Mouse (Mus musculus): ENCODE measurements around the gene Fhl3. TPM values are rescaled to one million over a fixed set of nuclear protein-coding genes. Genes with fewer than 3 reads are reported as not detected.
A peak's percentile ranks its signal among the peaks of the same experiment; 100 is the strongest.

Gene Fhl3
- polyA plus RNA-seq, 1 experiment from 2014 or later: 5.2 TPM

GRCm38 (mm10) chr4:124659251-124660217 lies 41.0 kb upstream of the Fhl3 start:
- WGBS: 3% methylated on average over 66 of the region's 68 CpGs
- Histone ChIP-seq H3K9ac (replicated peaks; ENCODE audit: low read depth) (no peak overlapping the region), H3K27ac (ENCODE audit: low read length) (no peak overlapping the region), H3K4me1 (ENCODE audit: insufficient read depth, low read depth, low read length) (peaks cover 4% of the 10 kb centered on the region; the same call in 1 of the 2 replicates), H3K4me3 (ENCODE audit: low read depth, low read length) (peak overlapping the region; percentile 16; the same call in 1 of the 2 replicates), H3K27me3 (replicated peaks; ENCODE audit: insufficient read depth, low read length) (peaks cover 86% of the 10 kb centered on the region), H3K4me2 (replicated peaks; ENCODE audit: low read depth, low read length) (peak overlapping the region; percentile 14; the same call in 1 of the 2 replicates), H3K9me3 (ENCODE audit: low read length) (no peaks in the 10 kb centered on the region), H3K36me3 (ENCODE audit: insufficient read depth, low read length) (no peaks in the 10 kb centered on the region)
- ATAC-seq (no peak), DNase-seq (ENCODE audit: low spot score) (no peak)
- no peak for TF ChIP-seq CTCF (IDR thresholded peaks at IDR 0.05)
- no peak for TF ChIP-seq EP300 (IDR thresholded peaks at IDR 0.05)

GRCm38 (mm10) chr4:124660603-124661002 lies 39.9 kb upstream of the Fhl3 start:
- Histone ChIP-seq H3K4me1 (ENCODE audit: insufficient read depth, low read depth, low read length) (peaks cover 4% of the 10 kb centered on the region; the same call in 1 of the 2 replicates), H3K9ac (replicated peaks; ENCODE audit: low read depth) (no peak overlapping the region), H3K4me2 (replicated peaks; ENCODE audit: low read depth, low read length) (no peak overlapping the region), H3K9me3 (ENCODE audit: low read length) (no peaks in the 10 kb centered on the region), H3K36me3 (ENCODE audit: insufficient read depth, low read length) (no peaks in the 10 kb centered on the region), H3K27ac (ENCODE audit: low read length) (no peak overlapping the region), H3K27me3 (replicated peaks; ENCODE audit: insufficient read depth, low read length) (peaks cover 80% of the 10 kb centered on the region), H3K4me3 (ENCODE audit: low read depth, low read length) (no peak overlapping the region)
- DNase-seq (ENCODE audit: low spot score) (no peak), ATAC-seq (no peak)
- 48% methylated on average over 3 of the region's 3 CpGs for WGBS
- no peak for TF ChIP-seq CTCF (IDR thresholded peaks at IDR 0.05)
- TF ChIP-seq EP300 (IDR thresholded peaks at IDR 0.05): no peak

GRCm38 (mm10) chr4:124663034-124663433 lies 37.5 kb upstream of the Fhl3 start:
- DNase-seq (ENCODE audit: low spot score): peak; percentile 44

GRCm38 (mm10) chr4:124664185-124664584 lies 36.3 kb upstream of the Fhl3 start:
- Histone ChIP-seq H3K4me2 (replicated peaks; ENCODE audit: low read depth, low read length) (no peak overlapping the region), H3K36me3 (ENCODE audit: insufficient read depth, low read length) (no peaks in the 10 kb centered on the region), H3K27me3 (replicated peaks; ENCODE audit: insufficient read depth, low read length) (peaks cover 54% of the 10 kb centered on the region), H3K4me1 (ENCODE audit: insufficient read depth, low read depth, low read length) (peaks cover 2% of the 10 kb centered on the region; the same call in 1 of the 2 replicates), H3K27ac (ENCODE audit: low read length) (no peak overlapping the region), H3K4me3 (ENCODE audit: low read depth, low read length) (no peak overlapping the region), H3K9me3 (ENCODE audit: low read length) (no peaks in the 10 kb centered on the region), H3K9ac (replicated peaks; ENCODE audit: low read depth) (no peak overlapping the region)
- 76% methylated on average over 9 of the region's 9 CpGs for WGBS
- TF ChIP-seq CTCF (IDR thresholded peaks at IDR 0.05): no peak
- no peak for TF ChIP-seq EP300 (IDR thresholded peaks at IDR 0.05)
- no peak for DNase-seq (ENCODE audit: low spot score)
- no peak for ATAC-seq

More at GRCm38 (mm10) chr4:124663034-124663433, 37.5 kb upstream of the Fhl3 start:
- no peak overlapping the region for H3K4me3 ChIP-seq (ENCODE audit: low read depth, low read length)
- 16% methylated on average over 3 of the region's 3 CpGs for WGBS
- no peaks in the 10 kb centered on the region for H3K9me3 ChIP-seq (ENCODE audit: low read length)
- TF ChIP-seq CTCF (IDR thresholded peaks at IDR 0.05) (peak; percentile 64), EP300 (IDR thresholded peaks at IDR 0.05) (no peak)
- H3K27ac ChIP-seq (ENCODE audit: low read length): no peak overlapping the region
- no peak overlapping the region for H3K9ac ChIP-seq (replicated peaks; ENCODE audit: low read depth)
- peaks cover 4% of the 10 kb centered on the region; the same call in 1 of the 2 replicates for H3K4me1 ChIP-seq (ENCODE audit: insufficient read depth, low read depth, low read length)
- H3K27me3 ChIP-seq (replicated peaks; ENCODE audit: insufficient read depth, low read length): peaks cover 64% of the 10 kb centered on the region
- ATAC-seq: no peak
- no peak overlapping the region for H3K4me2 ChIP-seq (replicated peaks; ENCODE audit: low read depth, low read length)
- no peaks in the 10 kb centered on the region for H3K36me3 ChIP-seq (ENCODE audit: insufficient read depth, low read length)

- WGBS: 70% methylated on average over 15 of the region's 15 CpGs
- ATAC-seq (no peak), DNase-seq (ENCODE audit: low spot score) (no peak)
- Histone ChIP-seq H3K4me3 (ENCODE audit: low read depth, low read length) (no peak overlapping the region), H3K36me3 (ENCODE audit: insufficient read depth, low read length) (no peaks in the 10 kb centered on the region), H3K27ac (ENCODE audit: low read length) (no peak overlapping the region), H3K9ac (replicated peaks; ENCODE audit: low read depth) (no peak overlapping the region), H3K4me1 (ENCODE audit: insufficient read depth, low read depth, low read length) (no peaks in the 10 kb centered on the region), H3K9me3 (ENCODE audit: low read length) (no peaks in the 10 kb centered on the region), H3K4me2 (replicated peaks; ENCODE audit: low read depth, low read length) (no peak overlapping the region), H3K27me3 (replicated peaks; ENCODE audit: insufficient read depth, low read length) (peaks cover 50% of the 10 kb centered on the region)
- TF ChIP-seq CTCF (IDR thresholded peaks at IDR 0.05) (no peak), EP300 (IDR thresholded peaks at IDR 0.05) (no peak)
Observed at GRCm38 (mm10) chr4:124664604-124665003, 35.9 kb upstream of the Fhl3 start.

GRCm38 (mm10) chr4:124667476-124668033 lies 32.9 kb upstream of the Fhl3 start:
- Histone ChIP-seq H3K4me2 (replicated peaks; ENCODE audit: low read depth, low read length) (no peak overlapping the region), H3K9me3 (ENCODE audit: low read length) (no peaks in the 10 kb centered on the region), H3K9ac (replicated peaks; ENCODE audit: low read depth) (no peak overlapping the region), H3K27ac (ENCODE audit: low read length) (no peak overlapping the region), H3K36me3 (ENCODE audit: insufficient read depth, low read length) (no peaks in the 10 kb centered on the region), H3K27me3 (replicated peaks; ENCODE audit: insufficient read depth, low read length) (peaks cover 32% of the 10 kb centered on the region), H3K4me1 (ENCODE audit: insufficient read depth, low read depth, low read length) (no peaks in the 10 kb centered on the region), H3K4me3 (ENCODE audit: low read depth, low read length) (no peak overlapping the region)
- TF ChIP-seq EP300 (IDR thresholded peaks at IDR 0.05): no peak
- no peak for TF ChIP-seq CTCF (IDR thresholded peaks at IDR 0.05)
- no peak for ATAC-seq
- WGBS: 50% methylated on average over 14 of the region's 14 CpGs
- no peak for DNase-seq (ENCODE audit: low spot score)
